Mouse (Mus musculus) adrenal gland, adult (tissue): Measurements from ENCODE around the gene Ucn2.

ENCODE experiments used
- DNase-seq, 2 experiments: peaks; one replicate each; pipeline ENCODE4 v3.0.0; 2022 to 2023; ENCODE audit warnings: low spot score in 1 of 2; ENCODE audit not compliant: inconsistent age in 2 of 2

The Ucn2 gene

DNA sequence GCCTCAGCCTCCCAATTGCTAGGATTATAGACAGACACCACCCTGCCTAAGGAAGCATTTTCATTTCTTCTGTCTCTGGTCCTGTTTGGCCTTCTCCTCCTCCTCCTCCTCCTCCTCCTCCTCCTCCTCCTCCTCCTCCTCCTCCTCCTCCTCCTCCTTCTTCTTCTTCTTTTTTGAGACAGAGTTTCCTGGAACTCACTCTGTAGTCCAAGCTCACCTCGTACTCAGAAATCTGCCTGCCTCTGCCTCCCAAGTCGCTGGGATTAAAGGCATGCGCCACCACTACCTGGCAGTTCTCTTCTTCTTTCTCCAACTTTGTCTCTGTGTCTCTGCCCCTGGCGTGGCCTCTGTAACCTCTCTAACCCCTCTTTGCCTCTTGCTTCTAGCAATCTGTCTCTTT lies at the start of gene Ucn2:
Gene Ucn2, plus strand, starts transcription at position 301 of the 400 bp plus-strand sequence.
- no peak for DNase-seq

DNA sequence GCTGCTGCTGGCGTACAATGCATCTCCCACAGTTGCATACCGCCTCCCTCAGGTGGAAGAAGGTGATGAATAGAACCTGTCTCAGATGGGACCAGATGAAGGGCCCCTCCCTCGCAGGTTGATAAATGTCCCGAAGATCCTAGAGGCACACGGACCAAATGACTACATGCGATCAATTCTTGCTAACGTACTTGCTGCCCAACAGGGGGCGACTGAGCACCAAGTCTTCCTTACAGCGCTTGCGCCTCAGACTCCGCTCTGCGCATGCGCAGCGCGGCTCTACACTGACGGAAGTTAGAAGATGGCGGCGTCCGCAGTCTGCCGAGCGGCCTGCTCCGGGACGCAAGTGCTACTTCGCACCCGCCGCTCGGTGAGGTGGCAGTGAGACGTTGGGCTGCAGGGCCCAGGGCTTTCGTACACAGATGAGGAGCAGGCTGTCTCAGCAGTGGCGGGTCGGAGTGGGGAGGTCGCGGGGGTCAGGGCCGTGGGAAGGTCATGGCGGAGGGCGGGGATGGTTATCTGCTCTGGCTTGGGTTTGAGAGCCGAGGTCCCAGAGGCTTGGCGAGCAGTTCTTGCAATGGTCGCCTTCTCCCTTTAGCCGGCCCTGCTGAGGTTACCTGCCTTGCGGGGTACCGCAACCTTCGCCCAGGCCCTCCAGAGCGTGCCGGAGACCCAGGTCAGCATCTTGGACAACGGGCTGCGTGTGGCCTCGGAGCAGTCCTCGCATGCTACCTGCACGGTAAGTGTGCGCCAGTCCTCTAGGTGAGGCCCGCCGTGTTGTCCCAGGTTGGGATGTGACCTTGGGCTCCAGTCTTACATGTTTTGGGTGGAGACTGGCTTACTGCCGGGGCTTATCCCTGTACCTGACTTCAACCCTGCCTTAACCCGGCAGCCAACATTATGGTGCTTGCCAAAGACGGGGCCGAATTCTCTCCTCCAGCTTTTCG lies 49.1 kb upstream of the Ucn2 start, which contains the start of gene Uqcrc1:
Gene Uqcrc1, plus strand, starts transcription at position 216 of the 947 bp plus-strand sequence.
- peak; percentile 96 to 97 for DNase-seq

DNA sequence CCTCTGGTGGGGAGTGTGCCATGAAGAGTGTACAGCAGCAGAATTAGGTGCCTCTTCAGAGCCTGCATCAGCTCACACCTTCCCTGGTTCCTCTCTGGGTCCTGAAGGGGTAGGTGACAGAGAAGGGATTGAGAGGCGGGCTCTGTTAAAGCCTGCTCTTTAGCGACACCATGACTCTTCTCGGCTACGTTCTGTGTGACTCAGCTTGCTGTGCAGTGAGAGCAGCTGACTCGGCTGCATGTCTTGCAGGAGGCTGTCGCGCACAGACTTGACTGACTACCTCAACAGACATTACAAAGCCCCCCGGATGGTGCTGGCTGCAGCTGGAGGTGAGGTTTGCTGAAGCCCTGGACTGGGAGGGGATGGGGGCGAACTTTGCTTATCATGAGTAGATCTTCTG lies 40.7 kb upstream of the Ucn2 start:
- no peak for DNase-seq

DNA sequence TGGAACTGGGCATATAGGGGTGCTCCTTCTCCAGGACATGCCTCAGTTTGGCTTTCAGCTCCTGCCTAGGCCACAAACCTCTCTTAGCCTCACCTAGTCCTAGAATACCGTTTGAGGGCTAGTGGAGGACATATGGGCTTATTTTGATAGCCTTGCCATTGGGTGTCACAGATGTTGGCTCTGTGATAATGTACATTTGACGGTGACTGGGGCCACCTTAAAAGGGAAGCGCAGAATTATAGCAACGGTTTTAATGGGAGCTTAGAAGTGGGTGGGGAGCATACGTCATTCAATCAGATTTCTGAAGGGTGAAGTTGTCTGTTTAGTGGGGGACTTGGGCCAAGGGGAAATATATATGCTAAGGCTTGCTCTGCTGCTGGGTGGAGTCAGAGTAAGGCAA lies 40.2 kb upstream of the Ucn2 start:
- no peak for DNase-seq

DNA sequence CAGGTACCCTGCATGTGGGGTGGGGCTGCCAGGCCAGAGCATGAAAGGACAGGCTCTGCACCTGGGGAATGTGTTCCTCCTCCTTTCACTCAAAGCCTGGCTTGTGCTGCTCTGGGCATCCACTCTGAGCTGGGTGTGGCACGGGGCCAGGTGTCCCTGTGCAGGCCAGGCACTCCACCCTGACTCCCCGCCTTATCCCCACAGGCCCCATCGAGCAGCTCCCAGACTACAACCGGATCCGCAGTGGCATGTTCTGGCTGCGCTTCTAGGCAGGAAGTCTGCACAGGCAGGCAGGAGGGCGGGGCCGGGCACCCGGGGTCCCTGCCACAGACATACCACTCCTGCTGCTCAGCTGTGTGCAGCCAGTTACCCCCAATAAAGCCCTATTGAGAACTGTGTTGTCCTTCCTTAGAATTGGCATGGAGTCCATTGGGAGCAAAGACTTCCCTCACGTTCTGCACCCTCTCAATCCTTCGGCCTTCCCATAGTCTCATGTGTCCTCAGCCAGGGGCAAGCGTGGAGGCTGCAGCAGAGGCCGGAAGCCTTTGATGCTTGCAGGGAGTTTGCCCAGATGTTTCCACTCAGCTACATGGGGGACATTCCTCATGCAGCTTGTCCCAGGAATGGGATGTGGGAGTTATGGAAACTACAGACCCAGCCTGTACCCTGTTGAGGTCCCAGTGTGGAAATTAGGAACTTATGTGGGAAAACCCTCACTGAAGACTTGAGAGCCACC lies 36.4 kb upstream of the Ucn2 start:
- no peak for DNase-seq

DNA sequence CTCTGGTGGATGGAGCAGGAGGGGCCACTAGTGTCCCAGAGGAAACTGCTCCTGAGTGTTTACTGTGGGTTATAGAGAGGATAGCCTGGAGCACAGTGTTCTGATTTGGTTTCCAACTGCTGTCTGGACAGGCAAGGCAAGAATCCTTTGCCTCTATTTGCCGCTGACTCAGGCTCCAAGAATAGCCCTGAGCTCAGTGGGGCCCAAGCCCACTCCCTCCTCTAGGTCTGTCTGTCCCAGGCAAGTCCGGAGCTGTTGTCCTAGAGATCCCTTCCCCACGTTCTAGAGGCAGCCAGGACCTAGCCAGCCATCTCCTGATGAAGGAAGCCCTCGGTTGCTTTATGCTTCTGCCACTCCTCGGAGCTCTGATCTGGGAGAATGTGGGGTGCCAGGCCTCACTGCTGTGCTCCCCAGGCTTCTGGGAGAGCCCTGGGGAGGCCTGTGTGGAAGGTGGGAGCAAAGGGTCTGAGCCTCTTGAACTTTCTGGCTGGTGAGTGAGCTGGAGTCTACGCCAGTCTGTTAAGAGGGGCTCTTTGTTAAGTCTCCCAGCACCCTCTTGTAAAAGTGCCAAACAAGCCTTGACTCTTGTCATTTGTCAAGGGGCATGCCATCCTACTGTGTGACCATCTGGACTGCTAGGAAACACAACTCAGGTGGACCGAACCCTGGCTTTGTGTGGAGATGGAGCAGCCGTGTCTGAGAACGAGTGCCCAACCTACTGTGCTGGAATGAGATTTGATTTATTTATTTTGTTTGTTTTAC lies 35.7 kb upstream of the Ucn2 start:
- DNase-seq: no peak

DNA sequence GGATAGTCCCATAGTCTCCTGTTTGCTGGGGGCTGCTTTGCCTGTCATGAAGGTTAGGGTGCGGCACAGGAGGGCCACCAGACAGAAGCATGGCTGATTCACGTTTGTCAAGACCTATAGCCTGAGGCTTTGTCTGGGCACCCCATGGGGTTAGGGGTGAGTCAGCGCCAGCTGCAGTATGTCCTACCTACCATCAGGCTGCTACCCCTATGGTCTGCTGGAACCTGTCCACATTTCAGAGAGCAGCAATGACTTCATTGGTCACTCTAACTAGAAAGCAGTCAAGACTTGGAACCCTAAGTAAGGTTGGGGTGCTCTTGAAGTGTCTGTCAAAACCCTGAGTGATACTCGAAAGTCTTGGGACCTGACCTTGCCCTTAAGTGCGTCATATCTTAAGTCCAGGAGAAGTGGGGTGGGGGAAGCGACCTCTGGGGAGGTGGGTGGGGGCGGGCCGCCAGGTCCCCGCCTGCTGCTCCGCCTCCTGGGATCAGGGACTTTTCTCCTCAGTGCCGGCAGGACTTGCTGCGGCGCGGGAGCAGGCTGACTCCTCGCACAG lies 32.7 kb upstream of the Ucn2 start, which contains the start of gene Col7a1:
Gene Col7a1, plus strand, starts transcription at position 506 of the 556 bp plus-strand sequence.
- peak in 1 of 2 experiments; percentile 54 for DNase-seq

DNA sequence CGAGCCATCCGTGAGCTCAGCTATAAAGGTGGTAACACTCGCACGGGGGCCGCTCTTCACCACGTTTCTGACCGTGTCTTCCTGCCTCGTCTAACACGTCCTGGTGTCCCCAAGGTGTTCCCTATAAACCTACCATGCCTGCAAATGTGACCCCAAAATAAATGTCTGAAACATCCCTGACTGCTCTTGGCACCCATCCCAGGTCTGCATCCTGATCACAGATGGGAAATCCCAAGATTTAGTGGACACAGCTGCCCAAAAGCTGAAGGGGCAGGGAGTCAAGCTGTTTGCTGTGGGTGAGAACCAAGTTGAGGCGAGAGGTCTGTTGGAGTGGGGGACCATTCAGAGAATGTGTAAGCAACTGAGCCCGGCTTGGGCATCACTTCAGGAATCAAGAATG lies 30.6 kb upstream of the Ucn2 start:
- no peak for DNase-seq

DNA sequence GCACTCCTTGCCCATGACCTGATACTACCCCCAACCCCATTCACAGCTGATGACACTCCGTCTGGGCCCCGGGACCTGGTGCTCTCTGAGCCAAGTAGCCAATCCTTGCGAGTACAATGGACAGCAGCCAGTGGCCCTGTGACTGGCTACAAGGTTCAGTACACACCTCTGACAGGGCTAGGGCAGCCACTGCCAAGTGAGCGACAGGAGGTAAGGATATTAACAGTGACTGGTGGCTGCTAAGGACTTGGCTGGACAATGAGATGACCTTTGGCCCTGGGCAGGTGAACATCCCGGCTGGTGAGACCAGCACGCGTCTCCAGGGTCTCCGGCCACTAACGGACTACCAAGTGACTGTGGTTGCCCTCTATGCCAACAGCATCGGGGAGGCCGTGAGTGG lies 30.0 kb upstream of the Ucn2 start:
- DNase-seq: no peak

DNA sequence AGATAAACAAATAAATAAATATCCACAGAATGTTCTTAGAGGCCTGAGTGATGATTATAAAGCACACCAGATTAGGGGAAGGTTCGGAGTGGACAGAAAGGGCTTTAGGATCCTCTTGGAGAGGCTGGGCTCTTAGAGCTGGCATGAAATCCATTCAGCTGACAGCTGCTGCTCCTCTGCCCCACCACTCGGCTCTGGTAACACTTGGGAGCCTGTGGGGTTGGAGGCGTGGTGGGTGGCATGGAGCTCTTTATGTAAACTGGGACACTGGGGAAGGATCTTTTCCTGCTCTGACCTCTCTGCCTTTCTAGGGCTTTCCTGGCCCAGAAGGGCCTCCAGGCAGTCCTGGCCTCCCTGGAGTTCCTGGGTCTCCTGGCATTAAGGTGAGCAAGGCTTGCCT lies 22.2 kb upstream of the Ucn2 start:
- DNase-seq: no peak

DNA sequence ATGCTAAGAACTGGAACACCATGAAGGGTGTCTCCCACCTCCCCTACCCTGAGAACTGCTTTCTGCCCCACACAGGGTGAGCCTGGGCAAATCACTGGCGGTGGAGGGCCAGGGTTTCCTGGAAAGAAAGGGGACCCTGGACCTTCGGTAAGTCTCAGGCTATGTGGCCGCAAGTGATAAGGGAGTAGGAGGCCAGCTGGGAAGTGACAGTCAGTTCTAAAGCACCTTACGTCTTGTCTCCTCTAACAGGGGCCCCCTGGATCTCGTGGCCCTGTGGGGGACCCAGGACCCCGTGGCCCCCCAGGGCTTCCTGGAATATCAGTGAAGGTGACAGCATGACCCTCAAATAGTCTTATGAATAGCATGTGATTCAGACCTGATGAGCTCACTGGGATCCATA lies 21.5 kb upstream of the Ucn2 start:
- DNase-seq: no peak

DNA sequence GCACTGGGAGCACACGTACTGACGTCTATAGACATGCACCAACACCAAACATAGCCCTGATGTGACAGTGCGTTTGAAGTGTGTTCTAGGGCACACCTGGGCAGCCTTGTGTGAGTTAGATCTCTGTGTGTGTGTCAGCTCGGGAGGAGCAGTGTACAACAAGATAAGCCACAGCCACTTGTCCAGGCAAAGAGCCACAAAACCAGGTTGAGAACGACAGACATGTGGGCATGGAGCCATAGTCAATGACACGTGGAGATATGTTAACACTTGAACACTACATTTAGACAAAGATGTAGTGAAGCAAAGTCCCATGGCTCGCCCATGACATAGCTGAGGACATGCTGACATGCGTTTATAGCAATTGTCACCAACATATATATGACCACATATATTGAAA lies 15.2 kb upstream of the Ucn2 start:
- no peak for DNase-seq

DNA sequence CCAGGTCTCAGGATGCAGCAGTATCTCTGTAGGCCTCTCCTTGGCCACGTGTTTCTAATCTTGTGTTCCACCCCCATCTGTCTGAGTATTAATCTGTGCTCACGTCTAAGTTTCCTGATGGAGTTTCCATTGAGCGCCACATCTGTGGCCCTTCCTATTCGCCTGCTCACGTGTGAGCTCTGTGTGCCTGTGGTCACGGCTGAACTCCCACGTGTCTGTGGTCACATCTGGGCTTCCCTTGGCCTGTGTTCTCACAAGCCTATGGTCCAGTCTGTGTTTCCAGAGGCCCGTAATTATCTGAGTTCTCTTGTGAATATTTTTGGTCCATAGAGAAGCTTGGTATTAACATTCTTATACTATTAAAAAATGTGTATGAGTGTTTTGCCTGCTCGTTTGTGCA lies 9.3 kb upstream of the Ucn2 start:
- no peak for DNase-seq

DNA sequence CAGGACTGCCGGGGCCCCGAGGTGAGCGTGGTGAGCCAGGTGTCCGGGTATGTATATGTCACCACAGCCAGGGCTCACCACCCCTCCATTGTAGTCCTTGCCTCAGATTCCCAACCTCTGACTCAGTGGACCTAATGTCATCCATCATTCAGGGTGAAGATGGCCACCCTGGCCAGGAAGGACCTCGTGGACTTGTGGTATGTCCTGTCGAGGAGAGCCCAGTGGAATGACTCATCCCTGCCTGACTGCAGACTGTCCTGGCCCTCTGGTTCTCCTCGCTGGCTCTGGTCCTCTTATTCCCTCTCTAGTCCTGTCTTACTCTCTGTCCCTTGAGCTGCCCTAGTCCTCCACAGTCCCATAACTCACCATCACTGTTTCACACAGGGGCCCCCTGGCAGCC lies 7.8 kb upstream of the Ucn2 start:
- DNase-seq: peak; percentile 70 to 75

DNA sequence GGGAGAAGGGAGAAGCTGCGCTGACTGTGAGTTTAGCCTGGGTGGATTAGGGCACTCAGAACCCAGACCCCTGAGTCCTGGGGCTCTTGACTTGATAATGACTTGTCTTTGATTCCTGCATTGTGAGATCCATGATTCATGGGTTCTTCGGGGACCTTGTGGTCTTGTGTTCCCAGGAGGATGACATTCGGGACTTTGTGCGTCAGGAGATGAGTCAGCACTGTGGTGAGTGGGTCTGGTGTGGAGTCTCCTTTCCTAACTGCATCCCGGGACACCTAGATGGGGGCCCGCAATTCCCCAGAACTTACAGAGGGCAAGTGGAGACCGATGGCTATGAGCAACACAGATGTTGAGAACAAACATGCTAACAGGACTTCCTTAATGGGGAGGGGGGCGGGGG lies 3.3 kb upstream of the Ucn2 start:
- DNase-seq: peak; percentile 86 to 87

DNA sequence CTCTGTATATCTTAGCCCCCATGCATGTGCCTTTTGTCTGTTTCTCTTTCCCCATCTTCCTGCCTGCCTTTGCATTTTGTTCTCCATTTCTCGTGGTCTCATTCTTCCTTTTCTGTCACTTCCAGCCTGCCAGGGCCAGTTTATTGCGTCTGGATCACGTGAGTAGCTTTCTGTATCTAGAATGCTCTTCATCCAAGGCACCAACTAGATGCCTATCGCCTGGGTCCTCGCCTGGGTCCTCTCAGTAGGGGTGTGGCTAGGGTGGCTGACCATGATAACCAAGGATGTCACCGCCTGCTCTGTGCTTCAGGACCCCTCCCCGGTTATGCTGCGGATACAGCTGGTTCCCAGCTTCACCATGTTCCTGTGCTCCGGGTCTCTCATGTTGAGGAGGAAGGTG lies 2.6 kb upstream of the Ucn2 start:
- no peak for DNase-seq

DNA sequence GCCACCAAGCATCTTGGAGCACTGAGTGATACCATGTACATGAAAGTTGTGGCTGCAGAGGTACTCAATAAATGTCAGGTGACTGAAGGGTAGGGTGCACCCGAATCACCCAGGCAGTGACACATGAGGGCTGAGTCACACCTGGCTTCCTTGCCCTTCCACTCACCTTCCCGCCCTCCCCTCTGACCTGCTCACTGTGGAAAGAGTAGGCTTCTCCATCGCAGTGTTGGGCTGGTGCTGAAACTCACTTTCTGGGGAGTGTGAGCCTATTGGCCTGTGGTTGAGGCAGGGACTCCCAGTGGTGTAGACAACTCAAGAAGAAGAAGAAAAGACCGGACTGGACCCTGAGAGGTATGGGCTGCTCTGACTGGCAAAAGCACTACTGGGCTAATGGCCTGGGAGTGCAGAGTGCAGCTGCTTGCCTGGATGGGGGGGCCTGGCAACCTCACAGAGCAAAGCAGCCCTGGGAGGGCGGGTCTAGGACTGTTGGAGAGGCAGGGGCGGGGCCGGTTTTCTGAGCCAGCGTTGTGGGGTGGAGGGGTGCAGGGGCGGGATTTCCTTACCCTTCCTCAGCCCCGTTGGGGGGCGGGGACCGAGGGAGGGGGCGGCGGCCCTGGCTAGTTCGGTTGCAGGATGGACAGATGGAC lies 2.0 kb downstream of the Ucn2 start:
- DNase-seq: peak; percentile 51 to 60

DNA sequence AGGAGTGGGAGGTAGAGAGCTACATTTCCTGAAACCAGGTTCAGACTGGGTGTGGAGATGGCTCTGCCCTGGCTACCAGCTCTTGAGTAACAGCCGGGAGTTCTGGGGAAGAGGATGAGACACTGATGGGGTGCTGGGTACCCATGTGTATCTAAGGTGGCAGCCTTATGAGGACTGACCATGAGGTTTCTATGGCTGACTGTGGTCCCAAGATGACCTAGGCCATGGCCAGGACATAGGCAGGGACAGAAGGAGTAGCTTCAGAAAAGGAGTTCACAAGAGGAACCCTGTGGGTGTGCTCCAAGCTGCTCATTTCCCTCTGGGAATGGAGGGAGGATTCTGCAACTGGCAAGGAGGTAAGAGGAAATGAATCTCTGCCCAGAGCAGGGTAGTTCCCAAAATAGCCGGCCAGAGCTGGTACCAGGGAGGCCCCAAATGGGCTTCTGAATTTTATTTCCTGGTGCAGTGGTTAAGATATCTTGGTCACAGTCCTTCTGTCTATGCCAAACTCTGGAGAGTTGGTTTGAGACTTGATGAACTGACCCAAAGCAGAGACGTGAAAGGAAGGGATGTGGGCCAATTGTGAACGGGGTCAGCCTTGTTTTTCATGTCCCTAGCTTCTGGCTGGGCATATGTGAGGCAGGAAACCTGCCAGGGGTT lies 4.1 kb downstream of the Ucn2 start:
- DNase-seq: peak in 1 of 2 experiments; percentile 54

DNA sequence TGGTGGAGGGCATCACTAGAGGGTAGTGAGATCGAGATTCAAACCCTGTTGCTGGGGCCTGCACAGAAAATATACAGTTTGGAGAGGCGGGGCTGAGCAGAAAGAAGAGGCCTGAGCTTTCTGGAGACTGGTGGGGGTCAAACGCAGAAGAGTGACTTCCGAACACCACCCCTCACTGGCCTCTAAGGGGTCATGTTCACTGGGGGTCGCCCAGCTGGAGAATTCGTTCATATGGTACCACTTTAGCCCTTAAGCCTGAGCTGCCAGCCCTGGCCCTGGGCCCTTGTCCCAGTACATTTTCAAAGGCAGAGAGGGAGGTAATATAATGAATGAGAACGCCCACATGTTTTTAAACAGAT lies 4.6 kb downstream of the Ucn2 start:
- DNase-seq: peak; percentile 40 to 48
